Mouse (Mus musculus) lung, adult 2 months (tissue): ENCODE measurements around the gene Galnt10. TPM values are rescaled to one million over a fixed set of nuclear protein-coding genes. Genes with fewer than 3 reads are reported as not detected.

ENCODE experiments used
- DNase-seq: peaks from one replicate; pipeline ENCODE4 v3.0.0; 2022
- H3K4me1 ChIP-seq: fragments of 200-500 bp; 2 replicates; pipeline ENCODE4 v1.6.1; 2011; ENCODE audit warnings: low read length; ENCODE audit not compliant: control insufficient read depth, insufficient read depth
- H3K4me3 ChIP-seq: fragments of 200-500 bp; replicated peaks from 2 replicates; pipeline ENCODE3; 2011; ENCODE audit warnings: low read depth, mild to moderate bottlenecking, control low read depth, low read length; ENCODE audit errors: extremely low read depth
- CTCF ChIP-seq: fragments of 200-500 bp; IDR thresholded peaks from 2 replicates; pipeline ENCODE4 v1.5.1; 2011; ENCODE audit warnings: mild to moderate bottlenecking, low read length, control low read depth; ENCODE audit not compliant: insufficient read depth
- POLR2A ChIP-seq: fragments of 200-500 bp; IDR thresholded peaks from 2 replicates; pipeline ENCODE4 v1.6.1; 2011; ENCODE audit warnings: low read depth, mild to moderate bottlenecking, control low read depth, low read length, borderline replicate concordance; ENCODE audit errors: extremely low read depth
- WGBS: fragments of 180-500 bp; shearing (Covaris S2); methylation state at CpG from one replicate; pipeline ENCODE4 v1.1.7; 2018; 5-methylcytosine and 5-hydroxymethylcytosine counted together
- polyA plus RNA-seq: library from polyadenylated mRNA; depleted of rRNA; stranded (reverse); fragments of >200 nt; gene quantifications from 2 replicates; pipeline ENCODE4 v1.2.3, GENCODE M21; 2012

Gene Galnt10
- polyA plus RNA-seq, 1 experiment, result 6.4 TPM

- Histone ChIP-seq H3K4me3 (no peak overlapping the region), H3K4me1 (no peaks in the 10 kb centered on the region; the same call in 1 of the 2 replicates)
- no peak for DNase-seq
- TF ChIP-seq CTCF, result no peak
- TF ChIP-seq POLR2A, result no peak
- WGBS, result 45% methylated on average over 5 of the region's 5 CpGs
These were observed 9.7 kb downstream of the Galnt10 start for GRCm38 (mm10) chr11:57654977-57655397.

- Histone ChIP-seq H3K4me1 (no peaks in the 10 kb centered on the region; the same call in 1 of the 2 replicates), H3K4me3 (no peak overlapping the region)
- no peak for TF ChIP-seq POLR2A
- no peak for TF ChIP-seq CTCF
- WGBS, result 82% methylated on average over 10 of the region's 10 CpGs
- no peak for DNase-seq
These were observed 10.6 kb downstream of the Galnt10 start for GRCm38 (mm10) chr11:57655669-57656325.

- 80% methylated on average over 8 of the region's 8 CpGs for WGBS
- no peak for DNase-seq
- no peak for TF ChIP-seq CTCF
- TF ChIP-seq POLR2A, result no peak
- Histone ChIP-seq H3K4me1 (no peaks in the 10 kb centered on the region), H3K4me3 (no peak overlapping the region)
These were observed 11.5 kb downstream of the Galnt10 start for GRCm38 (mm10) chr11:57656602-57657275.

DNA sequence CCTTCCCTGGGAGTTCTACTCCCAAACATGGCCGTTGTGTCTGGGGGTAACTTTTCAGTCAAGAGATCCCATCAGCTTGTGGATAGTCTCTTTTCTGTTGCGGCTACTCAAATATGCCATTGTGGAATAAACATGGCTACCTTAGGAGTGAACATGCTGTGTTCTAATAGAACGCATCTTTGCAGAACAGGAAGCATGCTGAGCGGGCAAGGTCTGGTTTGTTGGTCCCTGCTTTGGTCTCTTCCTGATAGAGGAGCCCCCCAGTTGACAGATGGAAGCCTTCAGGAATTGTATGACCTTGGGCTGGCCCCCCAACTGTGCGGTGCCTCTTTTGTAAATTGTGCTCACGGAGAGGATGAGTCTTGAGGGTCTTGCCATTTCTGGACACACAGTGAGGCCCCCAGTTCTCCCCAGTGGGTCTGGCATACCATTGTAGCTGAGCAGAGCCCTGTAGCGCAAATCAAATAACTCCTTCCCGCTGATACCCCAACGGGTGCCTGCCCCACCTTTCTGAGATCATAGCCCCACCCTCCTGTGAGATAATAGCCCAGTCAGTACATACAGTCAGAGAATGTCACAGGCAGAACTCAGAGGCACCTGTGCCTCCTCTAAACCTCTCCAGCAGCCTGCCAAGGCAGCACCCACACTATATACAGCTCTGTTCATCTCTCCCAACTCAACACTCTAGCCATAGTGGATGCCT, 12.3 kb downstream of the Galnt10 start:
- 81% methylated on average over 9 of the region's 9 CpGs for WGBS
- H3K4me3 ChIP-seq, result no peak overlapping the region
- no peaks in the 10 kb centered on the region for H3K4me1 ChIP-seq
- DNase-seq, result no peak
- no peak for TF ChIP-seq CTCF
- no peak for TF ChIP-seq POLR2A

- TF ChIP-seq CTCF (no peak), POLR2A (no peak)
- no peak overlapping the region for H3K4me3 ChIP-seq
- no peak for DNase-seq
- WGBS, result 81% methylated on average over 3 of the region's 3 CpGs
- no peaks in the 10 kb centered on the region for H3K4me1 ChIP-seq
These were observed 13.0 kb downstream of the Galnt10 start for GRCm38 (mm10) chr11:57658214-57658613.

- DNase-seq, result no peak
- 91% methylated on average over 6 of the region's 6 CpGs for WGBS
- TF ChIP-seq CTCF (no peak), POLR2A (no peak)
- Histone ChIP-seq H3K4me3 (no peak overlapping the region), H3K4me1 (no peaks in the 10 kb centered on the region)
These were observed 13.5 kb downstream of the Galnt10 start for GRCm38 (mm10) chr11:57658751-57659150.

DNA sequence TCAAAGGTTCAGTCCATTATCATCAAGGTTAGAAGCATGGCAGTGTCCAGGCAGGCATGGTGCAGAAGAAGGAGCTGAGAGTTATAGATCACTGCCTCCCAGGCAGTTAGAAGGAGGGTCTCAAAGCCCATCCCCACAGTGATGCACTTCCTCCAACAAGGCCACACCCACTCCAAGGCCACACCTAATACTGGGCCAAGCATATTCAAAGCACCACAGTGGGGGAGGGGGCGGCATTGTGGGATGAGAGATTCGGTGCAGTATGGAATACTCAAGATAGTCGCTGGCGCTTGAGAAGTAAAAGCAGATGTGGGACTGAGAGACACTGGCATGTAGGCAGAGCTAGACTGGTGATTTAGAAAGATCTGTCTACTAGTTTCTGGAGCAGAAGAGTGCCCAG, 14.9 kb downstream of the Galnt10 start:
- DNase-seq, result no peak
- Histone ChIP-seq H3K4me1 (no peaks in the 10 kb centered on the region), H3K4me3 (no peak overlapping the region)
- TF ChIP-seq CTCF (no peak), POLR2A (no peak)
- WGBS, result 92% methylated on average over 4 of the region's 4 CpGs

DNA sequence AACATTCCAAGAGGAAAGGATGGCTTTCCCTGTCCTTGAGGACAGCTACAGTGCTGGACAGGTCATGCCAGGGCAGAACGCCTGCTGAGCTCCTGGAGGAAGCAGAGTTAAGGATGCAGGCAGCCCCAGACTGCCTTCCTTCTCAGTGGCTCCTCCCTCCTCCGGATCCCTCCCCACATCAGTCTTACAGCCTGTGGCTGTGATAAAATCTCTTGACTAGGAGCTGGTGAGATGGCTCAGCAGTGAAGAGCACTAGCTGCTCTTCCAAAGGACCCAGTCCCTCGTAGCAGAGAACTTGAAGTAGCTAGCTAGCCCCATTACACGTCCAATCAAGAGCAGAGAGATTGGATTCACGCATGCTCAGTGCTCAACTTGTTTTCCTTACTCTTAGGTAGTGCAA, 15.6 kb downstream of the Galnt10 start:
- TF ChIP-seq CTCF (no peak), POLR2A (no peak)
- Histone ChIP-seq H3K4me1 (no peaks in the 10 kb centered on the region), H3K4me3 (no peak overlapping the region)
- WGBS, result 40% methylated on average over 5 of the region's 5 CpGs
- DNase-seq, result no peak

DNA sequence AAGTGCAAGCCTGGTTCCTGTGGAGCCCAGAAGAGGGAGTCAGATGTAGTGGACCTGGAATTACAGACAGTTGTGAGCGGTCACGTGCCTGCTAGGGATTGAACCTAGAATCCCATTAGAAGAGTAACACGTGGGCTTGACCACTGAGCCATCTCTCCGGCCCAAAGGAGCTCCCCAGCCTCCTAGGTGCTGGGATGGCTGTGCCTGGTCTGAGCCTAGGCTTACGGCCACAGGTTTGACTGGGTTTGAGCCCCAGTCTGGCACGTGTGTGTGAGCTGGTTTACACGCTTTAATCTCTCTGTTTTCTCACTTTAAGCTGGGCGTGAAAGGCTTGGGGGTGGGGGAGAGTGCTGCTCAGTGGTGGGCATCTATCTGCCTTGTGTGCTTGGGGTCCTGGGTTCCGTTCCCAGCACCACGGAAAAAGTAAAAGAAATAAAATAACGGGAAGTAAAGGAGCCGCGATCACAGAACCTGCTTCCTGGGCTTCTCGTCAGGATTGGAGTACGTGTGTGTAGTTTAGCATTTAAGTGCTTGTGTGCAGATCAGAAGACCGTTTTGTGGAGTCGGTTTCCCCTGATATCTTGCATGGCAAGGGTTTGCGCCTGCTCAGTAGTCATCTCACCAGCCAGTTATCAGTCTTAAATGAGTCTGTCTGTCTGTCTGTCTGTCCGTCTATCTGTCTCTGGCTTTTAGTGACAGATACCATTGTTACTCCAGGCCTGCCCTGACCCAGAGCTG, 16.4 kb downstream of the Galnt10 start:
- TF ChIP-seq CTCF (no peak), POLR2A (no peak)
- no peak overlapping the region for H3K4me3 ChIP-seq
- 90% methylated on average over 19 of the region's 19 CpGs for WGBS
- DNase-seq, result no peak
- no peaks in the 10 kb centered on the region for H3K4me1 ChIP-seq

GRCm38 (mm10) chr11:57662231-57662630, 17.0 kb downstream of the Galnt10 start:
- 83% methylated on average over 4 of the region's 4 CpGs for WGBS
- no peak for TF ChIP-seq POLR2A
- TF ChIP-seq CTCF, result no peak

More at GRCm38 (mm10) chr11:57662231-57662630, 17.0 kb downstream of the Galnt10 start:
- Histone ChIP-seq H3K4me1 (no peaks in the 10 kb centered on the region), H3K4me3 (no peak overlapping the region)
- no peak for DNase-seq
